Mouse (Mus musculus) limb, embryonic 13.5 days (tissue): Measurements from ENCODE around the gene Acsl5. TPM values are rescaled to one million over a fixed set of nuclear protein-coding genes. Genes with fewer than 3 reads are reported as not detected.

Experiments
- ATAC-seq: fragments of 200-750 bp; cut with Nextera tagmentation; 2 replicates; pipeline ENCODE4 v1.8.0; 2017; ENCODE audit warnings: low read depth, moderate number of reproducible peaks, moderate TSS enrichment; ENCODE audit not compliant: low FRiP score
- H3K27ac ChIP-seq: fragments of 300-500 bp; sonication (generic); 2 replicates; pipeline ENCODE4 v1.5.1; 2015; ENCODE audit warnings: inconsistent platforms, mild to moderate bottlenecking, moderate library complexity
- H3K27me3 ChIP-seq: fragments of 300-500 bp; sonication (generic); 2 replicates; pipeline ENCODE4 v1.6.1; 2015; ENCODE audit warnings: mild to moderate bottlenecking, inconsistent platforms
- H3K36me3 ChIP-seq: fragments of 300-500 bp; sonication (generic); 2 replicates; pipeline ENCODE4 v1.6.1; 2015; ENCODE audit warnings: inconsistent platforms, mild to moderate bottlenecking, moderate library complexity
- H3K4me1 ChIP-seq: fragments of 300-500 bp; sonication (generic); 2 replicates; pipeline ENCODE4 v1.6.1; 2015; ENCODE audit warnings: inconsistent platforms
- H3K4me2 ChIP-seq: fragments of 300-500 bp; sonication (generic); replicated peaks from 2 replicates; pipeline ENCODE4 v1.6.1; 2015; ENCODE audit warnings: inconsistent platforms, mild to moderate bottlenecking, moderate library complexity
- H3K4me3 ChIP-seq: fragments of 300-500 bp; sonication (generic); 2 replicates; pipeline ENCODE4 v1.5.1; 2015; ENCODE audit warnings: moderate library complexity, mild to moderate bottlenecking, inconsistent platforms
- H3K9ac ChIP-seq: fragments of 300-500 bp; sonication (generic); 2 replicates; pipeline ENCODE4 v1.6.1; 2015; ENCODE audit warnings: mild to moderate bottlenecking, inconsistent platforms
- H3K9me3 ChIP-seq: fragments of 300-500 bp; sonication (generic); 2 replicates; pipeline ENCODE4 v1.6.1; 2016; ENCODE audit warnings: inconsistent platforms
- WGBS: fragments of 180-500 bp; shearing (Covaris S2); methylation state at CpG from one replicate; pipeline ENCODE4 v1.1.7; 2015; 5-methylcytosine and 5-hydroxymethylcytosine counted together
- polyA plus RNA-seq: library from polyadenylated mRNA; unstranded; fragments of >200 nt; fragmentation: Nextera tagmentation; extraction: Ambion mirVana; gene quantifications from 2 replicates; pipeline ENCODE4 v1.2.1, GENCODE M21; 2015

Acsl5 gene
- 19.3 and 27.9 TPM in 2 replicates for polyA plus RNA-seq

DNA sequence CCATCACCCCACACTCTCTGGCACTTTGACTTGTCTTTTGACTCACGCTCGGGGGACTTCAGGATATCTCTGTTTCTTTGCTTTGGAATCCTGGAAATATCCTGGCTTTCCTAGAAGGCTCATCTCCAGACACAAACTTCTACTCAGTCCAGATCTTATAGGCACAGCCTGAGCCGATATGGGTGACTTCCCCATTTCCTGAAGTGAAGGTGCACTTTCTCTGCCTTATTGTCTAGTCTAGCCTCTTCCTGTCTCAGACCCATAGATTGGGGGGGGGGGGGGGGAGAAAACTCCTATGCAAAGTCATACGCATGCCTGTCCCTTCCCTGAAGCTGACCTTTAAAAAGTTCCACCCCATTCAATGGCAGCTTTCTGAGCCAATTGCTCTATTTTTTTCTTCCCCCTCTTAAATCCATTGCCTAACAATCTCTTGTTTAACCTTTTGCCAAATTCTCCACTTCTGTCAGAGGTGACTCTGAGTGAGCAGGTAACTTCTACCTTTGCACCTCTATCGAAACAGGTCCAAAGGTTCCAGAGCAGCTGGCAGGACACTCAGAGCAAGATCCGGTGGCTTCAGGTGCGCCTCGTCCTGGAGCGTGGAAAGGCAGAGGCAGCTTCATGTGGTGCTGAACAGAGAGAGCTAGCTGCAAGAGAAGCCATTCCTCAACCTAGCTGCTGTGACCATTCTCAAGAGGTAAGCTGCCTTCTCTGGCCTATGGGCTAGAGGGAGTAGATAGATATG lies at the start of gene Acsl5:
Acsl5 (plus strand) TSS at position 556 of the 742 bp plus-strand sequence.
- H3K4me3 ChIP-seq, result no peak within 1 kb of the TSS
- no peak for ATAC-seq
- peaks cover 8% of the 10 kb centered on the region for H3K4me1 ChIP-seq

DNA sequence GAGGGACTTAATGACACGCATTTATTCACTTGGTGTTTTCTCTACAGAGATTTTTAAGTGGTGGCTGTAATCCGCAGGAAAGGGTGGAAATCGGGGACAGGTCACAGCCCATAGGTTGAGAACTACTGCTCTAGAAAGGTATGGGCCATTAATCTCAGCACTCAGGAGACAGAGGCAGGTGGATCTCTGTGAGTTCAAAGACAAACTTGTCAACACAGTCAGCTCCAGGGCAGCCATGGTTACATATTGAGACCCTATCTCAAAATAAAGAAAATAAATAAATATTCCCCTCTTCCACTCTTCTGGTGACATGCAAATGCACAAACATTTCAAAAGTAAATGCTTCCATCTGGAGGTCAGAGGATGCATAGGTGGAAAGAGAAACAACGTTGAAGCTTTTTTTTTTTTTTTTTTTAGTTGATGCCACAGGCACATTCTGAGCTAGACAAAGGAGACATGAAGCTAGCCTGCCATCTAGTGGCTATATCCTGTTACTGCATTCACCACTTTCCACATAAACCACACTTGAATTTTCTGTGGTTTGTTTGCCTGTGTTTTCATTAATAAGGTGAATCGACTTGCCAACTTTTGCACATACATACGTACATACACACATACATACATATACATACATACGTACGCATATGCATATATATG lies 45.1 kb upstream of the Acsl5 start:
- 41% methylated on average over 8 of the region's 8 CpGs for whole genome bisulfite sequencing
- Histone ChIP-seq H3K4me3 (no peak overlapping the region), H3K27ac (no peak overlapping the region), H3K4me2 (no peak overlapping the region), H3K9ac (no peak overlapping the region), H3K27me3 (peaks cover 18% of the 10 kb centered on the region), H3K9me3 (no peaks in the 10 kb centered on the region), H3K36me3 (no peaks in the 10 kb centered on the region), H3K4me1 (no peaks in the 10 kb centered on the region)
- ATAC-seq, result 0 out of 2 replicates have a peak, but pooled peaks have one; percentile 19

More for the DNA sequence above, at the start of gene Acsl5:
- Histone ChIP-seq H3K9me3 (no peaks in the 10 kb centered on the region), H3K27me3 (peaks cover 3% of the 10 kb centered on the region), H3K36me3 (no peaks in the 10 kb centered on the region), H3K27ac (no peak within 1 kb of the TSS), H3K4me2 (no peak within 1 kb of the TSS), H3K9ac (no peak within 1 kb of the TSS)
- 94% methylated on average over 9 of the region's 9 CpGs for WGBS

DNA sequence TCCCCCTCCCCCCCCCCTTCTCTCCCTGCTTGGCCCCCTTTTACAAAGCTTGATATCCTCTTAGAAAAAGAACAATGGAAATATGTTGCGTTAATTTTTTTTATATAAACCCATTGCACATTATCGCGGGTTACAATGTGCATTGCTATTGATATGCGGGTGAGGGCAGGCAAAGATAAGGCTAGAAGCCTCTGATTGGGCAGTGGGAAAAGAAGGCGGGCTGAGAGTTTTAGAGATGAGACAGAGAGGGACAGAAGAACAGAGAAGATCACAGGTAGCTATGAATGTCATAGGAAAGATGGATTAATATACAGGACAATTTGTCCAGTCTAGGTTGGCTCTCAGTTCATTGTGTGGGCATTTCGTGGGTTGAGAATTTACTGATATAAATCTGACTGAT lies 44.5 kb upstream of the Acsl5 start:
- 54% methylated on average over 6 of the region's 6 CpGs for WGBS
- H3K9ac ChIP-seq, result no peak overlapping the region
- ATAC-seq, result no peak
- peaks cover 18% of the 10 kb centered on the region for H3K27me3 ChIP-seq
- H3K4me2 ChIP-seq, result no peak overlapping the region
- no peaks in the 10 kb centered on the region for H3K36me3 ChIP-seq
- H3K9me3 ChIP-seq, result no peaks in the 10 kb centered on the region
- H3K4me1 ChIP-seq, result no peaks in the 10 kb centered on the region
- no peak overlapping the region for H3K4me3 ChIP-seq
- H3K27ac ChIP-seq, result no peak overlapping the region

DNA sequence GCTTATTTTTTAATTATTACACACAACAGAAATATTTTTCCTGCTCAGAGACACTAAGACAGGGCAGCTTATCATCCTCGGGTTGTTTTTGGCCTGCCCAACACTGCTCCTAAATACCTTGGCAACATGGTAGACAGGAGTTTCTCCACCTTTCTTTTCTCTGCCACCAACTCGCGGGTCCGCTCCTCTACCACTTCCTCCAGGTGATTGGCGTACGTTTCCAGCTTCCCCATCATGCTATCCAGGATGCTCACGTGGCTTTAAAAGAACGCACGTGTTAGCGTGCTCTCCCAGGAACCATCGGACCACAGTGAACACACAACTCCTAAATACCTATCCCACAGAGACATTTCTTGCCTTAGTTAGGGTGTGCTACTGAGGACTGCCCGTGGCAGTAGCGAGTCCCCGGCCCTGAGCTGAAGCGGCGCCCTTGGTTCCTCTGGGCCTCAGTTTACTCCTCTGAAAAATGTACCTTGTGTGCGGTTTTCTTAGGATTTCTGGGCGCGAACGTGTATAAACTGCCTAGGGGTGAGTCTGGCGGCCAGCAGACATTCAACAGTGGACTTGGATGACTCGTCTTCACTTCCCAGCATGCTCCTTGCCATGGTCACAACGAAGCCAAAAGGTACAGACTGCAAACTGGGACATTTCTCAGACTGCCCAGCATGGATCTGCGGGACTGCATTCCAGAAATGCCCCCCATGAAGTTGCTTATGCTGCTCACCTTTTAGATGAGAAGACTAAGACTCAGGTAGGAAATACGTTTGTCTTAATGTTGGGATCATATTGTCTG lies 43.8 kb upstream of the Acsl5 start:
- 61% methylated on average over 25 of the region's 25 CpGs for WGBS
- Histone ChIP-seq H3K9ac (no peak overlapping the region), H3K4me3 (no peak overlapping the region), H3K4me2 (no peak overlapping the region), H3K9me3 (no peaks in the 10 kb centered on the region), H3K4me1 (no peaks in the 10 kb centered on the region), H3K36me3 (no peaks in the 10 kb centered on the region), H3K27me3 (peaks cover 18% of the 10 kb centered on the region), H3K27ac (no peak overlapping the region)
- no peak for ATAC-seq

DNA sequence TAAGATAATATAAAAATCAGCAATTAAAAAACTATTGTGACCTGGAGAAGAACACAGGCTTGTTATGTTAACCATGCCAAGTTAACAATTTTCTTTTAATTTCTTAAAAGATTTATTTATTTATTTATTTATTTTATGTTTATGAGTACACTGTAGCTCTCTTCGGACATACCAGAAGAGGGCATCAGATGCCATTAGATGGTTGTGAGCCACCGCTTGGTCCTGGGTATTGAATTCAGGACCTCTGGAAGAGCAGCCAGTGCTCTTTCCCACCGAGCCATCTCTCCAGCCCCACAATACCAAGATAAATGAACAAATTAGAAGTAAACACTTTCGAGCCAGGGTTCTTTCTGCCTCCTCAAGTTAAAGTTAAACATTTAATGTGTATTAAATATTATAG lies 43.1 kb upstream of the Acsl5 start:
- Histone ChIP-seq H3K27me3 (peaks cover 18% of the 10 kb centered on the region), H3K4me3 (no peak overlapping the region), H3K27ac (no peak overlapping the region), H3K9me3 (no peaks in the 10 kb centered on the region), H3K9ac (no peak overlapping the region), H3K36me3 (no peaks in the 10 kb centered on the region), H3K4me2 (no peak overlapping the region), H3K4me1 (no peaks in the 10 kb centered on the region)
- 77% methylated on average over 4 of the region's 4 CpGs for WGBS
- no peak for ATAC-seq

DNA sequence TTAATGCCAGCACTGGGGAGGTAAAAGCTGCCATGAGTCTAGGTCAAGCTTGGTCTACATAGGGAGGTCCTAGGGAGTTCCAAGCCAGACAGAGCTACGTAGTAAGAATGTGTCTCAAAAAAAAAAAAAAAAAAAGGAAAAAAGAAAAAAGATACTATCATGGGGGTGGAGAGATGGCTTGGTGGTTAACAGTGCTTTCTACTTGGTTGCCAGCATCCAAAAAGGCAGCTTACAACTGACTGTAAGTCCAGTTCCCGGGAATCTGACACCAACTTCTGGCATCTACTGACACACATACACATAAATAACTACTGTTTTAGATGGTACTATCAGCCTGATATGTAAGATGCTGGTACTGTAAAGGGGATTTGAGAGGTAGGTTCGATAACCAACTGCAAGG lies 42.7 kb upstream of the Acsl5 start:
- H3K4me3 ChIP-seq, result no peak overlapping the region
- no peaks in the 10 kb centered on the region for H3K36me3 ChIP-seq
- H3K27ac ChIP-seq, result no peak overlapping the region
- ATAC-seq, result no peak
- H3K9me3 ChIP-seq, result no peaks in the 10 kb centered on the region
- no peak overlapping the region for H3K4me2 ChIP-seq
- peaks cover 18% of the 10 kb centered on the region for H3K27me3 ChIP-seq
- WGBS, result 85% methylated on average over 3 of the region's 3 CpGs
- peaks cover 1% of the 10 kb centered on the region; the same call in 1 of the 2 replicates for H3K4me1 ChIP-seq
- no peak overlapping the region for H3K9ac ChIP-seq

DNA sequence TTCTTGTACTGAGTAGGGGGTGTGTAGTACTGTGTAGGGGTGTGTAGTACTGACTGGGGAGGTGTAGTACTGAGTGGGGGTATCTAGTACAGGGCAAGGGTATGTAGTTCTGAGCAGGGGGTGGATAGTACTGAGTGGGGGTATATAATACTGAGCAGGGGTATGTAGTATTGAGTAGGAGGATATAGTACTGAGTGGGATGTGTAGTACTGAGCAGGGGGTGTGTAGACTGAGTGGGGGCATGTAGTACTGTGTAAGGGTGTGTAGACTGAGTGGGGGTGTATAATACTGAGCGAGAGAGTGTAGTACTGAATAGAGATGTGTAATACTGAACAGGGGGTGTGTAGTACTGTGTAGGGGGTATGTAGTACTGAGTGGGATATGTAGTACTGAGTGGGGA lies 40.0 kb upstream of the Acsl5 start:
- WGBS, result 86% methylated on average over 1 of the region's 1 CpGs
- Histone ChIP-seq H3K9me3 (no peaks in the 10 kb centered on the region), H3K27me3 (peaks cover 14% of the 10 kb centered on the region; the same call in 1 of the 2 replicates), H3K4me3 (no peak overlapping the region), H3K27ac (no peak overlapping the region), H3K9ac (no peak overlapping the region), H3K4me2 (no peak overlapping the region), H3K4me1 (peaks cover 6% of the 10 kb centered on the region; the same call in 1 of the 2 replicates), H3K36me3 (no peaks in the 10 kb centered on the region)
- ATAC-seq, result no peak

DNA sequence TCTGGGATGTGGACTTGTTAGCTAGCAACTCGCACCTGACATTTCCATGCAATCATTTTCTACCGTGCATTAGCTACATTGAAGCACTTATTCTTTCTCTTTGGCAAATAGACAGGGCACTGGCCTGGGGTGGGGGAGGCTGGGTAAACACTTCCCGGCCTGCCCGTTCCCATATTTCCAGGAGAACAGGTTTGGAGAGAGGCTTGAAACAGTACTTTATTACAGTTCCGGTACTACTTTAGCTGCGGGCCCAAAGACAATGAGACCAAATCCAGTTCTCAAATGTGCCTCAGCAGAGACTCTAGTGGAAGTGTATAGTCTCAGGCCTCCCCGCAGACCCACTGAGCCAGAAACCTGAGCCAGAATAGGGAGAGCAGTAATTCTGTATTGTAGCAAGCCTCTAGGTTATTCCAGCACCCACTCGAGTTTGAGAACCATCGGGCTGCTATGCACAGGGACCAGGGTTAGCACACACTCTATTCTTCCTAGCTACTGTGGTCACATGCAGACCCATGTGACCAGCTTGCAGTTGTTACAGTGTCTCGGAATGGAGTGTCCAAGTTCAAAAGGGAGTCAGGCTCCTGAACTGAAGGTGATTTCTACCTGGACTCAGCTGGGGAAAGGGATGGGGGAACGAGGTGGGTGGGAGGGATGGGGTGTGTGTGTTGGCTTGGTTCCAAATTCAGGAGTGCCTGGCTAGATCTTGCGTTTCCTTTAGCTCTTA lies 38.0 kb upstream of the Acsl5 start:
- 72% methylated on average over 12 of the region's 12 CpGs for WGBS
- 0 out of 2 replicates have a peak, but pooled peaks cover 7% of the 10 kb centered on the region for H3K27me3 ChIP-seq
- H3K9me3 ChIP-seq, result no peaks in the 10 kb centered on the region
- no peaks in the 10 kb centered on the region for H3K36me3 ChIP-seq
- H3K27ac ChIP-seq, result no peak overlapping the region
- no peak overlapping the region; the same call in 1 of the 2 replicates for H3K9ac ChIP-seq
- H3K4me3 ChIP-seq, result no peak overlapping the region
- peaks cover 13% of the 10 kb centered on the region; the same call in 1 of the 2 replicates for H3K4me1 ChIP-seq
- H3K4me2 ChIP-seq, result no peak overlapping the region
- ATAC-seq, result no peak

DNA sequence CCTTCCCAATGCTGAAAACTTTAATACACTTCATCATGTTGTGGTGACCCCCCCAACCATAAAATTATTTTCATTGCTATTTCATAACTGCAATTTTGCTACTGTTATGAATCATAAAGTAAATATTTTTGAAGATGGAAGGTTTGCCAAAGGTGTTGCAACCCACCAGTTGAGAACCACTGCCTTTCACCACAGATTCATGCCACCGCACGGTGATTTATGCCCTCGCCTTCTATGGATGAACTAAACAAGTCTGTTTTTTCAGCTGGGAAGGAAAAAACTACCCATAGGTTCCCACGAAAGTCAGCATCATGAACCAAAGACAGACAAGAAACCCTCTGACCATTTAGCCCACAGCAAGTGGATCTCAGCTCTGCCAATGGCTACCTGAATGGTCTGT lies 34.9 kb upstream of the Acsl5 start:
- 0 out of 2 replicates have a peak, but pooled peaks cover 5% of the 10 kb centered on the region for H3K27me3 ChIP-seq
- no peak for ATAC-seq
- no peak overlapping the region for H3K27ac ChIP-seq
- no peak overlapping the region for H3K9ac ChIP-seq
- WGBS, result 84% methylated on average over 4 of the region's 4 CpGs
- peaks cover 21% of the 10 kb centered on the region; the same call in 1 of the 2 replicates for H3K4me1 ChIP-seq
- no peaks in the 10 kb centered on the region for H3K9me3 ChIP-seq
- H3K4me2 ChIP-seq, result no peak overlapping the region
- no peaks in the 10 kb centered on the region for H3K36me3 ChIP-seq
- H3K4me3 ChIP-seq, result no peak overlapping the region

DNA sequence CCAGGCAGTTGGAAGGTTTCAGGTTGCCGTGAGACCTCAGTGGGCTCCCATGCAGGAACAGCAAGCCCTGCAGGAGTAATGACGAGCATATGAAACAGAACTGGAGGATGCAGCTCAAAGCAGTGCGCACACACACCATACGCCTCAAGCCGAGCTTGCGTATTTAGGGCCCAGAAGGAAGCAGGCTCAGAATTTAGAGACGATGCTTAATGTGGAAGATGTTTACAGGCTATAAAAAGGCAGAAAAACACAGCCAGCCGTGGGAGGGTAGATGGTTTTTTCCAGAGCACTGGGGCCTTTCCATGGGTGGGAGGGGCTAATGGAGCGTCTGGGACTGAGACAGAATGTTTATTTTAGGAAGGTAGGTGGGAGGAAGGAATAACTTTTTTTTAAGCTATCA lies 34.4 kb upstream of the Acsl5 start:
- H3K27me3 ChIP-seq, result 0 out of 2 replicates have a peak, but pooled peaks cover 5% of the 10 kb centered on the region
- H3K9ac ChIP-seq, result no peak overlapping the region
- H3K9me3 ChIP-seq, result no peaks in the 10 kb centered on the region
- H3K4me3 ChIP-seq, result no peak overlapping the region
- H3K36me3 ChIP-seq, result no peaks in the 10 kb centered on the region
- ATAC-seq, result no peak
- WGBS, result 43% methylated on average over 9 of the region's 9 CpGs
- peaks cover 21% of the 10 kb centered on the region; the same call in 1 of the 2 replicates for H3K4me1 ChIP-seq
- no peak overlapping the region for H3K4me2 ChIP-seq
- H3K27ac ChIP-seq, result no peak overlapping the region

DNA sequence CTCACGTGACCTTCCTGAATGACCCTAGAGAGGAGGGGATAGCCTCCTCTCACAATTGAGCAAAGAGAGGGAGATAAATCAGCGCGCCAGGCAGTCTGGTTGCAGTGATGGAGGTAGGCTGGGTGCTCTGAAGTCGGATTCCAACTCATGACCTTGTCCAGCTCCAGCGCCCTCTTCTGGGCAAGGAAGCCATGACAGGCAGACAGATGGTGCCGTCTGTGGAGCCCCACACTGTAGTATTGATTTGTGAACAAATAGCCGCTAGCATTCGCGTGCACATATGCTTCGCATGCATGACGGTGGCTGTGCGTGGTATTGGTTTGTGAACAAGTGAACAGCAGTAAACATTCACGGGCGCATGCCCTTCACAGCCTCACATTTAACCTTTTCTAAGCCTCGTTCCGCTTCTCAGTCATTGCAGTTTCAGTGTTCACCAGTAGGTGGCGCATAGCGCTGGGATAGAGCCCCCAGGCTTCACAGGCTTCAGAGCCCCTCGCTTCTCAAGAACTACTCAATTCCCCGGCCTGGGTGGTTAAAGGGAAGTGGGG lies 33.5 kb upstream of the Acsl5 start:
- H3K27me3 ChIP-seq, result 0 out of 2 replicates have a peak, but pooled peaks cover 5% of the 10 kb centered on the region
- peak overlapping the region; percentile 45 for H3K4me3 ChIP-seq
- peak overlapping the region; percentile 58 for H3K9ac ChIP-seq
- H3K4me1 ChIP-seq, result peaks cover 24% of the 10 kb centered on the region; the same call in 1 of the 2 replicates
- H3K4me2 ChIP-seq, result peak overlapping the region; percentile 69
- H3K9me3 ChIP-seq, result no peaks in the 10 kb centered on the region
- WGBS, result 4% methylated on average over 20 of the region's 20 CpGs
- H3K27ac ChIP-seq, result no peak overlapping the region
- ATAC-seq, result peak; percentile 75
- no peaks in the 10 kb centered on the region for H3K36me3 ChIP-seq
